Mouse (Mus musculus) heart, embryonic 15.5 days (tissue): ENCODE data around the gene Bcar1. TPM values are rescaled to one million over a fixed set of nuclear protein-coding genes. Genes with fewer than 3 reads are reported as not detected.
A peak's percentile ranks its signal among the peaks of the same experiment; 100 is the strongest.

Experiments
- ATAC-seq: fragments of 200-750 bp; cut with Nextera tagmentation; replicated peaks from 2 replicates; pipeline ENCODE4 v1.8.0; 2017; ENCODE audit warnings: low read depth, moderate TSS enrichment; ENCODE audit not compliant: insufficient number of reproducible peaks, insufficient read depth, low FRiP score
- H3K27ac ChIP-seq: fragments of 300-500 bp; sonication (generic); 2 replicates; pipeline ENCODE4 v1.5.1; 2015; ENCODE audit warnings: mild to moderate bottlenecking, inconsistent platforms
- H3K27me3 ChIP-seq: fragments of 300-500 bp; sonication (generic); 2 replicates; pipeline ENCODE4 v1.6.1; 2015; ENCODE audit warnings: inconsistent platforms
- H3K36me3 ChIP-seq: fragments of 300-500 bp; sonication (generic); 2 replicates; pipeline ENCODE4 v1.6.1; 2015; ENCODE audit warnings: mild to moderate bottlenecking, inconsistent platforms
- H3K4me1 ChIP-seq: fragments of 300-500 bp; sonication (generic); replicated peaks from 2 replicates; pipeline ENCODE4 v1.6.1; 2015; ENCODE audit warnings: inconsistent platforms
- H3K4me2 ChIP-seq: fragments of 300-500 bp; sonication (generic); 2 replicates; pipeline ENCODE4 v1.6.1; 2015; ENCODE audit warnings: inconsistent platforms, mild to moderate bottlenecking, moderate library complexity
- H3K4me3 ChIP-seq: fragments of 300-500 bp; sonication (generic); 2 replicates; pipeline ENCODE4 v1.5.1; 2015; ENCODE audit warnings: mild to moderate bottlenecking, inconsistent platforms
- H3K9ac ChIP-seq: fragments of 300-500 bp; sonication (generic); 2 replicates; pipeline ENCODE4 v1.6.1; 2015; ENCODE audit warnings: mild to moderate bottlenecking, inconsistent platforms
- H3K9me3 ChIP-seq: fragments of 300-500 bp; sonication (generic); replicated peaks from 2 replicates; pipeline ENCODE4 v1.6.1; 2016; ENCODE audit warnings: inconsistent platforms
- WGBS: fragments of 180-500 bp; shearing (Covaris S2); methylation state at CpG from one replicate; pipeline ENCODE4 v1.1.7; 2015; ENCODE audit warnings: mixed read lengths; 5-methylcytosine and 5-hydroxymethylcytosine counted together
- polyA plus RNA-seq: library from polyadenylated mRNA; unstranded; fragments of >200 nt; fragmentation: Nextera tagmentation; extraction: Ambion mirVana; gene quantifications from 2 replicates; pipeline ENCODE4 v1.2.1, GENCODE M21; 2015

Bcar1 gene
- polyA plus RNA-seq, 1 experiment from 2014 or later: 40.1 TPM

GRCm38 (mm10) chr8:111780697-111781424 lies 37.3 kb upstream of the Bcar1 start:
- Histone ChIP-seq H3K9ac (no peak overlapping the region), H3K4me2 (no peak overlapping the region), H3K27me3 (no peaks in the 10 kb centered on the region), H3K36me3 (peaks cover 3% of the 10 kb centered on the region; the same call in 1 of the 2 replicates), H3K27ac (no peak overlapping the region), H3K9me3 (no peaks in the 10 kb centered on the region), H3K4me3 (no peak overlapping the region), H3K4me1 (peaks cover 33% of the 10 kb centered on the region)
- ATAC-seq: no peak
- WGBS: 88% methylated on average over 10 of the region's 10 CpGs

- no peak overlapping the region for H3K4me2 ChIP-seq
- H3K4me1 ChIP-seq: peaks cover 23% of the 10 kb centered on the region
- ATAC-seq: no peak
- H3K27ac ChIP-seq: no peak overlapping the region
- H3K36me3 ChIP-seq: peaks cover 3% of the 10 kb centered on the region; the same call in 1 of the 2 replicates
- H3K9me3 ChIP-seq: no peaks in the 10 kb centered on the region
- H3K9ac ChIP-seq: no peak overlapping the region
- H3K27me3 ChIP-seq: no peaks in the 10 kb centered on the region
- no peak overlapping the region for H3K4me3 ChIP-seq
- 67% methylated on average over 7 of the region's 7 CpGs for WGBS
These were observed 36.1 kb upstream of the Bcar1 start for GRCm38 (mm10) chr8:111779690-111780089.

- Histone ChIP-seq H3K36me3 (peaks cover 3% of the 10 kb centered on the region; the same call in 1 of the 2 replicates), H3K9me3 (no peaks in the 10 kb centered on the region), H3K4me1 (peaks cover 32% of the 10 kb centered on the region), H3K27ac (no peak overlapping the region; the same call in 1 of the 2 replicates), H3K4me2 (no peak overlapping the region), H3K9ac (no peak overlapping the region), H3K27me3 (no peaks in the 10 kb centered on the region), H3K4me3 (no peak overlapping the region)
- WGBS: 36% methylated on average over 7 of the region's 7 CpGs
- ATAC-seq: peak; percentile 45; the same call in 1 of the 2 replicates
These were observed 35.2 kb upstream of the Bcar1 start for GRCm38 (mm10) chr8:111778801-111779200.

GRCm38 (mm10) chr8:111776492-111776891 lies 32.9 kb upstream of the Bcar1 start:
- peaks cover 3% of the 10 kb centered on the region; the same call in 1 of the 2 replicates for H3K36me3 ChIP-seq
- 88% methylated on average over 4 of the region's 4 CpGs for WGBS
- no peaks in the 10 kb centered on the region for H3K9me3 ChIP-seq
- peaks cover 49% of the 10 kb centered on the region for H3K4me1 ChIP-seq
- no peak overlapping the region for H3K9ac ChIP-seq
- no peak overlapping the region for H3K27ac ChIP-seq
- H3K4me3 ChIP-seq: no peak overlapping the region
- no peak overlapping the region for H3K4me2 ChIP-seq
- no peak for ATAC-seq
- no peaks in the 10 kb centered on the region for H3K27me3 ChIP-seq

- Histone ChIP-seq H3K4me2 (no peak overlapping the region), H3K4me1 (peaks cover 56% of the 10 kb centered on the region), H3K9ac (no peak overlapping the region), H3K27ac (no peak overlapping the region), H3K9me3 (no peaks in the 10 kb centered on the region), H3K4me3 (no peak overlapping the region), H3K36me3 (peaks cover 3% of the 10 kb centered on the region; the same call in 1 of the 2 replicates), H3K27me3 (no peaks in the 10 kb centered on the region)
- 93% methylated on average over 6 of the region's 6 CpGs for WGBS
- no peak for ATAC-seq
These were observed 32.2 kb upstream of the Bcar1 start for GRCm38 (mm10) chr8:111775766-111776165.

- peak overlapping the region; percentile 31 for H3K27ac ChIP-seq
- WGBS: 81% methylated on average over 5 of the region's 5 CpGs
- H3K27me3 ChIP-seq: no peaks in the 10 kb centered on the region
- ATAC-seq: no peak
- no peak overlapping the region for H3K4me3 ChIP-seq
- H3K4me1 ChIP-seq: peaks cover 46% of the 10 kb centered on the region
- peaks cover 5% of the 10 kb centered on the region; the same call in 1 of the 2 replicates for H3K36me3 ChIP-seq
- no peak overlapping the region for H3K9ac ChIP-seq
- H3K9me3 ChIP-seq: no peaks in the 10 kb centered on the region
- no peak overlapping the region for H3K4me2 ChIP-seq
These were observed 29.9 kb upstream of the Bcar1 start for GRCm38 (mm10) chr8:111773476-111773875.

- WGBS: 31% methylated on average over 7 of the region's 7 CpGs
- Histone ChIP-seq H3K9me3 (no peaks in the 10 kb centered on the region), H3K36me3 (peaks cover 9% of the 10 kb centered on the region), H3K27me3 (no peaks in the 10 kb centered on the region), H3K4me1 (peaks cover 43% of the 10 kb centered on the region), H3K4me3 (no peak overlapping the region), H3K9ac (no peak overlapping the region), H3K27ac (peak overlapping the region; percentile 31), H3K4me2 (no peak overlapping the region)
- peak; percentile 60; the same call in 1 of the 2 replicates for ATAC-seq
These were observed 29.4 kb upstream of the Bcar1 start for GRCm38 (mm10) chr8:111773057-111773456.

GRCm38 (mm10) chr8:111772083-111772482 lies 28.5 kb upstream of the Bcar1 start:
- WGBS: 77% methylated on average over 9 of the region's 9 CpGs
- ATAC-seq: no peak
- no peak overlapping the region for H3K9ac ChIP-seq
- peaks cover 42% of the 10 kb centered on the region for H3K4me1 ChIP-seq
- H3K27me3 ChIP-seq: no peaks in the 10 kb centered on the region
- no peaks in the 10 kb centered on the region for H3K9me3 ChIP-seq
- no peak overlapping the region for H3K4me3 ChIP-seq
- H3K4me2 ChIP-seq: no peak overlapping the region
- no peak overlapping the region for H3K27ac ChIP-seq
- H3K36me3 ChIP-seq: peaks cover 15% of the 10 kb centered on the region

GRCm38 (mm10) chr8:111771625-111772020 lies 28.0 kb upstream of the Bcar1 start:
- ATAC-seq: no peak
- no peaks in the 10 kb centered on the region for H3K27me3 ChIP-seq
- no peak overlapping the region for H3K4me2 ChIP-seq
- peaks cover 42% of the 10 kb centered on the region for H3K4me1 ChIP-seq
- H3K9me3 ChIP-seq: no peaks in the 10 kb centered on the region
- H3K36me3 ChIP-seq: peaks cover 19% of the 10 kb centered on the region
- no peak overlapping the region for H3K4me3 ChIP-seq
- H3K27ac ChIP-seq: 0 out of 2 replicates have a peak overlapping the region, but pooled peaks have one; percentile 20
- no peak overlapping the region for H3K9ac ChIP-seq
- 72% methylated on average over 6 of the region's 6 CpGs for WGBS

- ATAC-seq: no peak
These were observed 27.5 kb upstream of the Bcar1 start for GRCm38 (mm10) chr8:111770958-111771624.

GRCm38 (mm10) chr8:111769764-111770428 lies 26.3 kb upstream of the Bcar1 start:
- Histone ChIP-seq H3K27ac (peak overlapping the region; percentile 65), H3K4me2 (no peak overlapping the region), H3K9me3 (no peaks in the 10 kb centered on the region), H3K27me3 (no peaks in the 10 kb centered on the region), H3K36me3 (peaks cover 24% of the 10 kb centered on the region), H3K4me1 (peaks cover 42% of the 10 kb centered on the region), H3K9ac (no peak overlapping the region), H3K4me3 (no peak overlapping the region)
- 46% methylated on average over 12 of the region's 12 CpGs for WGBS
- ATAC-seq: no peak

More at GRCm38 (mm10) chr8:111770958-111771624, 27.5 kb upstream of the Bcar1 start:
- Histone ChIP-seq H3K27ac (0 out of 2 replicates have a peak overlapping the region, but pooled peaks have one; percentile 20), H3K36me3 (peaks cover 21% of the 10 kb centered on the region), H3K4me3 (no peak overlapping the region), H3K9ac (no peak overlapping the region), H3K4me1 (peaks cover 42% of the 10 kb centered on the region), H3K27me3 (no peaks in the 10 kb centered on the region), H3K4me2 (no peak overlapping the region), H3K9me3 (no peaks in the 10 kb centered on the region)
- WGBS: 54% methylated on average over 5 of the region's 5 CpGs
